Mouse (Mus musculus) cerebellum, adult 11 months (tissue): Measurements from ENCODE around the gene Tpcn2.

Experiments
- DNase-seq: peaks from one replicate; pipeline ENCODE4 v3.0.0; 2022

Tpcn2 gene

DNA sequence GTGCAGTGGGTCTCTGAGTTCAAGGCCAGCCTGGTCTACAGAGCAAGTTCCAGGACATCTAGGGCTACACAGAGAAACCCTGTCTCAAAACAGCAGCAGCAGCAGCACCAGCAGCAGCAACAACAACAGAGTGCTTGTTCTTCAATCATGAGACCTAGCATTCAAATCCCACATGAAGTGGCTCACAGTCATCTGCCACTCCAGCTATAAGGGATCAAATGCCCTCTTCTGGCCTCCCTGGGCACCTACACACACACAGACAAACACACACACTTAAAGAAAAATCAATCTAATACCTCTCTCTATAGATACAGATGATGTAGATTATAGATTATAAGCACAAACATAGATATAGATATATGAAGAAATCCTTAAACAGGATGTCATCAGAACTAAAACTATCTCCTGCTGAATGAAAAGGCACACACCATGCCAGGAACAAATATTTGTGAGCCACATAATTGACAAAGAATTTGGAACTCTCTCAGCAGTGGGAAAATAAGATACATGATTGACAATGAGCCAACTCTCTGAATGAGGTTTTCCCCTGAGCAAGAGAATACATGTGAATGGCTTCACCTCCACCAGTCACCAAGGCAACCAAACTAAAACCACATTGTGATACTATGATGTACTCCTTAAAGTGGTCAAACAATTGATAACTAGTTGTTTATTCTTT, 137.4 kb downstream of the Tpcn2 start:
- no peak for DNase-seq

DNA sequence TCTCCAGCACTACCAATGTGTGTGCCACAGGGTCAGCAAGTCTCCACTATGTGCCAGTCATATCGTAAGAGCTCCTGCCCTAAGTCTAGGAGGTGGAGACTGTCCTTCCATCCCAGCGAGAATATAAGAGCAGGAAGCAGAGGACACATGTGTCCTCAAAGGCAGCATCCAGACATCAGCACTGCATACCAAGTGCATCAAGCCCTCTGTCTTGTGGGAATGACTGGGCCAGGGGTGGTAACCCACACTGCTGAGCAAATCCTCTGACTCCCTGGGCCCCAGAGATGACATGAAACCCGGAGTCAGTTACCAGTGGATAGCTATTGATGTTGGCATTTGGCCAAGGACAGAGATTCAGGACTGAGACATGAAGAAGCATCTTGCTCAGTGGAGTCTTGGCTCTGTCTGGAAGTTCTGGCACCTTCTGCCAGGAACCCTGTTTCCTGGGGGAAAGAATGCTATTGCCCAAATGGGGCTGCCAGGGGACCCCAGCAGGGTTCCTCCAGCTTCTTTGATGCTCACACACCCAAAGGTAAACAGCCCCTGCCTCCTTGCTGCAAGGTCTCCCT, 140.2 kb downstream of the Tpcn2 start:
- no peak for DNase-seq

DNA sequence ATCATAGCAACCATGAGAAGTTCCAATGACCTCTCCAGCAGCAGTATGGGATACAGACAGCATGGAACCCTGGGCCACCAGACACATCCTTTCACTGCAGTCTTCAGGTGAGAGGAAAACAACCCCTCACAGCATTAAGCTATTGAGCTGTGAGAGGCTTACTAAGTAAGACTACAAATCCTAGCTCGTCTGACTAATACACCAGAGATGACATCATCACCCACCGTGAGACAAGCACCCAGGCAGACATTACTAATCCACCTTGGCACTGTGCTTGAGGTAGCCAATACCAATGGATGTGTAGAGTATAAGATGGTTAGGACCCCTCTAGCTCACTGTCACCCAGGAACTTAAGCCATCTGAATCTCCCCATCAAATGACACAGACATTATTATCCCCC, 143.2 kb downstream of the Tpcn2 start:
- DNase-seq: no peak

DNA sequence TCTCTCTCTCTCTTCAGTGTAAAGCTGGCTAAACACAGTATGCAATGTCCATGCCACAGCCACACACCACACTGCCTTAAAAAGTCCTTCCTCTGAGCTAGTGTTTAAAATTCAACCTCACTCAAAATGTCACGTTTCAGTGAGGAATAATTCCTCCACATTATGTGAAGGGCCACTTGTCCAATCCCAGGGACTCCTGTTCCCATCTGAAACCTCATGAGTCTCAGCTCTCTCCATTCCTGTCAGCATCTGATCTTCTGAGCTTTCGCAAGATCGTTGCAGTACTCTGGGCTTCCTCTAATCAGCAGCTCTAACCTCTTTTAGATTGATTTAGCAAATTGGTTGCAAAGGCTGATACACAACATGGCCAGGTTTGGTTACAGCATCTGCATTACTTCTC, 144.2 kb downstream of the Tpcn2 start:
- no peak for DNase-seq

DNA sequence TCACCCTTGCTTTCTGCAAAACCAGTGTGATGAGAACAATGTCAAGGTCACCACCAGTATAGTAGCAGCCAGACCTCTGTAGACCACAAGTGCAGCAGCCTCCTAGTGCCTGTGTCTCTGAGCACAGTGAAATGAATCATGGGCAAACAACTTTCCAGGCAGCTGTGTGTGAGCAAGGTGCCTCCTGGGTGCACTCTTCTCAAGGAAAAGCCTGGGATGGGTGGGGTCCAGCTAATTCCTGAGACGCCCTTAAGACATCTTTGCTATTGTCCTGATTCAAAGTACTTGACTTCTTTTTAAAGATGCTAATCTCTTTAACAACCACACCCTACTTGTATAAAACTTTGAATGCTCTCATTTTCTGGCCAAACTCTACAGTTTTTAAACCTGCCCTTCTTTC, 144.7 kb downstream of the Tpcn2 start:
- DNase-seq: no peak

DNA sequence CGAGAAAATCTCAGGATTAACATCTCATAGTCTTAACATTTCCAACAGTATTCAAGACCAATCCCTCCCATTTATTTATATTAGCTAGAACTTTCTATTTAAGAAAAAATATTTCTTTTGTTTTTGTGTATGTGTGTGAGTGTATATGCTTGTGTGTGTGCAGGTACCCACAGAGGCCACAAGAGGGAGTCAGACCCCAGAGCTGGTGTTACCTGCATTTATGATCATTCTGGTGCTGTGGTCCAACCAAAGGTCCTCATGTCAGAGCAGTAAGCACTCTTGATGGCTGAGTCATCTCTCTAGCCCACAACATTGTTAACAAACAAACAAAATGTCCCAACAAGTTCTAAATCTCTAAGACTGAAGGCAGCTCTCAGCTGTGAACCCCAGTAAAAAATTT, 145.9 kb downstream of the Tpcn2 start:
- DNase-seq: no peak

DNA sequence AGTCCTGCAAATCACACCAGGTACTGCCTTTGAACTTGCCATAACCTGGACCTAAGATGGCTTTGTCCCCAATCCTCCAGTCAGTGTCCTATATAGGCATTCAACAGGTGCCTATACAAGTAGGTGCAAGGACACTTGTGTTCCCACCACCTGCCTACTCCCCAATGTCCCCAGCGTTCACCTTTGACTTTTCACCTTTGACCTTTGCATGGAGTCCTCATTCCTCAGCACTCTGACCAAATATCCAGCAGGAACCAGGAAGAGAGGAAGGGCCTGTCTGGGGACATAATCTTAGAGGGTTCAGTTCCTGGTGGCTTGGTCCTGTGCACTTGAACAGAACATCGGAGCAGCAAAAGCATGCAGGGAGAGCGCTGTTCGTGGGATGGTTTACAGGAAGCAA, 147.0 kb downstream of the Tpcn2 start:
- no peak for DNase-seq
